22 mouse cellular contexts compared by ENCODE assay signal in the genomic region with DNA sequence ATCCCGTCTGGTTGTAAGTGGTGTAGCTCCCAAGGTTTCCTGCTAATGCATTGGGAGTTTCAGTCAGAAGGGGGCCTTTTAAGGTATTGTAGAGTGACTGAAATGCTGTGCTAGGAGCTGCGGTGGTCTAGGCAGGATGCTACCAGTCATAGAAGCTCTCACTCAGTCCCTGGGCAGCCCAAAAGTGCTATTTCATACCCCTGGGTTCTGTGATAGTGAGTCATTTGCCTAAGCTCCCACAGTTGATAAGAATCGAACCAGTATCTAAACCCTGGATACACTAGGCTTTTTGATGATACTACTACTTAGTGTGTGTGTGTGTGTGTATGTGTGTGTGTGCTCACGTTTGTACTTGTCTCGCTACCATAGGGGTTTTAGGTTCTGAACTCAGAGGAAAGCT. TPM values are rescaled to one million over a fixed set of nuclear protein-coding genes. Genes with fewer than 3 reads are reported as not detected.
A peak's percentile ranks its signal among the peaks of the same experiment; 100 is the strongest.
DNase-seq lines count a peak whose midpoint lies in the region; ATAC-seq and TF ChIP-seq lines count a peak whose summit lies in the region.
"Had no signal": no experiment of that assay in that cellular context is flagged by ENCODE, and none has a peak within 500 bp of the region (broad histone marks: within the 10 kb centered on the region; RNA-seq: fewer than 3 reads in every experiment).

No protein-coding gene starts in this region.

- peak overlapping the region; percentile 52 for H3K4me2 ChIP-seq in liver, embryonic 14.5 days (ENCODE audit: low read depth)
- H3K4me2 ChIP-seq: embryonic facial prominence, embryonic 13.5 days; forebrain, embryonic 12.5 days; hindbrain, embryonic 13.5 days had no signal

- TF ChIP-seq EP300 in liver, embryonic 14.5 days (IDR thresholded peaks at IDR 0.05; ENCODE audit: low read depth), result peak; percentile 54; the same call in 1 of the 2 replicates

- TF ChIP-seq CTCF in liver, embryonic 14.5 days (IDR thresholded peaks at IDR 0.05; ENCODE audit: low read depth), result no peak

- H3K36me3 ChIP-seq in liver, embryonic 14.5 days (replicated peaks; ENCODE audit: control insufficient read depth, insufficient read depth, low read depth), result no peaks in the 10 kb centered on the region
- H3K36me3 ChIP-seq: embryonic facial prominence, embryonic 13.5 days; forebrain, embryonic 12.5 days; hindbrain, embryonic 13.5 days had no signal

- 29% methylated on average over 5 of the region's 5 CpGs for WGBS in liver, embryonic 14.5 days (ENCODE audit: insufficient replicate concordance)

- H3K9me3 ChIP-seq in liver, embryonic 14.5 days (ENCODE audit: control insufficient read depth, low read length), result no peaks in the 10 kb centered on the region
- H3K9me3 ChIP-seq: embryonic facial prominence, embryonic 13.5 days; forebrain, embryonic 12.5 days; hindbrain, embryonic 13.5 days had no signal

- peaks cover 19 to 25% of the 10 kb centered on the region in 2 experiments for H3K4me1 ChIP-seq in liver, embryonic 14.5 days (replicated peaks; ENCODE audit: control insufficient read depth in 2 of 2, insufficient read depth in 2 of 2, low read length in 1 of 2)
- H3K4me1 ChIP-seq: embryonic facial prominence, embryonic 13.5 days; forebrain, embryonic 12.5 days; hindbrain, embryonic 13.5 days had no signal

- H3K27me3 ChIP-seq in liver, embryonic 14.5 days (ENCODE audit: control insufficient read depth, insufficient read depth, low read length), result no peaks in the 10 kb centered on the region
- H3K27me3 ChIP-seq: embryonic facial prominence, embryonic 13.5 days; forebrain, embryonic 12.5 days; hindbrain, embryonic 13.5 days had no signal

- peak overlapping the region; percentile 54 for H3K9ac ChIP-seq in liver, embryonic 14.5 days (replicated peaks)
- H3K9ac ChIP-seq: embryonic facial prominence, embryonic 13.5 days; forebrain, embryonic 12.5 days; hindbrain, embryonic 13.5 days had no signal

- peak; percentile 55 for DNase-seq in c-Kit-positive CD71-positive TER-119-positive erythroid progenitor cells, embryonic 14.5 days (ENCODE audit: low spot score)
- peak; percentile 56 for DNase-seq in liver
- DNase-seq in liver, embryonic 14.5 days (ENCODE audit: low read depth in 3 of 3, low spot score in 3 of 3), result peak in 1 of 3 experiments; percentile 41
- no peak for DNase-seq in gastrocnemius, postnatal 14 days
- no peak for DNase-seq in spleen, postnatal 4 days (ENCODE audit: low spot score in 2 of 2)
- no peak for DNase-seq in kidney, adult 8-10 months
- no peak for DNase-seq in layer of hippocampus, adult 9-10 months (ENCODE audit: low spot score)
- DNase-seq: adrenal gland, adult 8-10 months; adrenal gland, postnatal 36 days; cerebellum, adult 11 months; cerebellum, adult 8-10 months; cerebellum, postnatal 25 days; gastrocnemius, postnatal 25 days; heart, adult 11 months; heart, postnatal 10 days had no signal

- peak; percentile 86 for ATAC-seq in liver, embryonic 14.5 days (ENCODE audit: insufficient read depth)
- ATAC-seq in megakaryocyte progenitor cell, adult 5-6 weeks (replicated peaks; ENCODE audit: poor library complexity), result peak; percentile 26; the same call in 1 of the 2 replicates
- ATAC-seq: forebrain, embryonic 16.5 days; hindbrain, postnatal 0 days had no signal

- H3K4me3 ChIP-seq in liver, embryonic 14.5 days (ENCODE audit: insufficient read depth in 1 of 2, low read depth in 2 of 2, low read length in 2 of 2), result 0 out of 4 replicates have a peak overlapping the region, but pooled peaks of 1 of the 2 experiments have one; percentile 8
- H3K4me3 ChIP-seq: embryonic facial prominence, embryonic 13.5 days; forebrain, embryonic 12.5 days; hindbrain, embryonic 13.5 days had no signal

- intact Hi-C loops in gastrocnemius, postnatal 14 days (cut with DNase I; ENCODE audit: low total_unique reads), result no loop called here

- H3K27ac ChIP-seq in liver, embryonic 14.5 days, result peak overlapping the region; percentile 47
- H3K27ac ChIP-seq: embryonic facial prominence, embryonic 13.5 days; forebrain, embryonic 12.5 days; hindbrain, embryonic 13.5 days; hindbrain, postnatal 0 days had no signal

RNA-seq across cellular contexts. Expression of gene Tmem14c, which starts 14.0 kb away (rescaled TPM):
- polyA plus RNA-seq in liver, embryonic 14.5 days (2012; rRNA removed), result 335 and 364 TPM in 2 replicates
- 866 and 947 TPM in 2 replicates for polyA plus RNA-seq in liver, embryonic 14.5 days (2014; fragmentation: Nextera tagmentation; extraction: Ambion mirVana)
- total RNA-seq in megakaryocyte progenitor cell, adult 5-6 weeks (2015), result 206 and 216 TPM in 2 replicates
- total RNA-seq in megakaryocyte progenitor cell, adult 5-6 weeks (2017), result 109 and 136 TPM in 2 replicates
- 10 to 100 TPM; 70.5 to 72.3 TPM for total RNA-seq in gastrocnemius, postnatal 14 days (2021)

RNA-seq across cellular contexts. Expression of gene Pak1ip1, which starts 29.3 kb away (rescaled TPM):
- polyA plus RNA-seq in liver, embryonic 14.5 days (2012; rRNA removed), result 32.5 and 51.0 TPM in 2 replicates
- polyA plus RNA-seq in liver, embryonic 14.5 days (2014; fragmentation: Nextera tagmentation; extraction: Ambion mirVana), result 60.0 and 65.4 TPM in 2 replicates
- total RNA-seq in megakaryocyte progenitor cell, adult 5-6 weeks (2015), result 53.8 and 66.7 TPM in 2 replicates
- total RNA-seq in megakaryocyte progenitor cell, adult 5-6 weeks (2017), result 108 and 112 TPM in 2 replicates
- total RNA-seq in gastrocnemius, postnatal 14 days (2021), result 10 to 100 TPM; 23.2 to 26.0 TPM

RNA-seq across cellular contexts. Expression of gene Mak, which starts 49.4 kb away (rescaled TPM):
- polyA plus RNA-seq in liver, embryonic 14.5 days (2012; rRNA removed), result 0.03 and 0.09 TPM in 2 replicates
- polyA plus RNA-seq in liver, embryonic 14.5 days (2014; fragmentation: Nextera tagmentation; extraction: Ambion mirVana), result 0.11 and 0.27 TPM in 2 replicates
- total RNA-seq in megakaryocyte progenitor cell, adult 5-6 weeks (2015), result 0.10 and 0.27 TPM in 2 replicates
- not detected in 2 replicates for total RNA-seq in megakaryocyte progenitor cell, adult 5-6 weeks (2017)
- not detected for total RNA-seq in gastrocnemius, postnatal 14 days (2021)
- total RNA-seq: adrenal gland, postnatal 36 days; gastrocnemius, postnatal 25 days; heart, postnatal 10 days; hematopoietic stem cell, adult 5-6 weeks had no signal

Comparison
In these comparisons a context has a peak if more than half of its experiments do, and no peak if none do; other contexts are left out.
1. DNase-seq: peak in c-Kit-positive CD71-positive TER-119-positive erythroid progenitor cells, embryonic 14.5 days (single experiment) and liver (single experiment); none in gastrocnemius, postnatal 14 days (single experiment), spleen, postnatal 4 days (0 of 2), kidney, adult 8-10 months (0 of 2) and layer of hippocampus, adult 9-10 months (single experiment).